Mouse (Mus musculus): ENCODE measurements around the gene Mrpl52. TPM values are rescaled to one million over a fixed set of nuclear protein-coding genes. Genes with fewer than 3 reads are reported as not detected.

Mrpl52 gene
- polyA plus RNA-seq, 1 experiment from 2014 or later = 275 TPM

DNA sequence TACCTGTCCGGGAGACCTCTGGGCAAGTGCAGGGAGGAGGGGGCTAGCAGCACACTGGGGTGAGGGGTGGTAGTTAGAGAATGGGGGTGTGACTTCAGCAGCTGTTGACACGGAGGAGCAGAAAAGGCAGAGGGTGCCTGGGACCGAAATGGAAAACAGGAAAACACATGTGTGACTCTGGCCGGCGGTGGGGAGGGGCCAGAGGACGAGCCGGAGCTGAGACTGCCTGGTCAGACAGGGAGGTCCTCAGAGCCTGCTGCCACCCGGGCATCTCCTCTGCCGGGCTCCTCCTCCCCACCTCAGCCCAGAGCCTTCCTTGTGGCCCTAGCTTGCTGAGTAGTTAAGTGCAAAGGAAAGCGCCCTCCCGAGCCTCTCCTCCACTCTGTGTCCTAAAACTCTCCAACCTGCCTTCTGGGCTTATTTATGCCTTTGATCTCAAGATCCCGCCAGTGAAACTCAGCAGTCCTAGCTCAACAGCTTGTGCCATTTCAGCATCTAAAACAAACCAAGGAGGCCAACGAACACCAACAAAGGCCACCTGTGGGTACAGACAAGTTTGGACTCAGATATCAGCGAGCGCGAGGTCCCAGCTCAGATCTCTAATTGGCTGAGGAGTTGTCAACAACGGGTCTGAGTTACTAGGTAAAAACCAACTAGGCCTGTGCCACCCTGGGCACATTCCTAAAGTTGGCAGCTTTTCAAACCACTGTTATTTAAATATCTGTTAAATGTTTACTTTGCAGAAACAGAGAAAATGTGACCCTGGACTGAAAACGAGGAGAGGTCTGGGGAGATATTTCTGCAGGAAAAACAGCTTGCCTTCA is 12.6 kb upstream of the Mrpl52 start:
- no peaks in the 10 kb centered on the region for H3K9me3 ChIP-seq
- no peaks in the 10 kb centered on the region for H3K36me3 ChIP-seq
- no peak for ATAC-seq (ENCODE audit: low read depth)
- peaks cover 40% of the 10 kb centered on the region for H3K27me3 ChIP-seq
- peaks cover 23% of the 10 kb centered on the region for H3K4me1 ChIP-seq (replicated peaks)
- no peak overlapping the region; the same call in 1 of the 2 replicates for H3K9ac ChIP-seq
- H3K4me2 ChIP-seq = peak overlapping the region; percentile 31
- peak overlapping the region; percentile 33; the same call in 1 of the 2 replicates for H3K27ac ChIP-seq (replicated peaks)
- 0 out of 2 replicates have a peak overlapping the region, but pooled peaks have one; percentile 5 for H3K4me3 ChIP-seq
- 11% methylated on average over 18 of the region's 18 CpGs for WGBS

DNA sequence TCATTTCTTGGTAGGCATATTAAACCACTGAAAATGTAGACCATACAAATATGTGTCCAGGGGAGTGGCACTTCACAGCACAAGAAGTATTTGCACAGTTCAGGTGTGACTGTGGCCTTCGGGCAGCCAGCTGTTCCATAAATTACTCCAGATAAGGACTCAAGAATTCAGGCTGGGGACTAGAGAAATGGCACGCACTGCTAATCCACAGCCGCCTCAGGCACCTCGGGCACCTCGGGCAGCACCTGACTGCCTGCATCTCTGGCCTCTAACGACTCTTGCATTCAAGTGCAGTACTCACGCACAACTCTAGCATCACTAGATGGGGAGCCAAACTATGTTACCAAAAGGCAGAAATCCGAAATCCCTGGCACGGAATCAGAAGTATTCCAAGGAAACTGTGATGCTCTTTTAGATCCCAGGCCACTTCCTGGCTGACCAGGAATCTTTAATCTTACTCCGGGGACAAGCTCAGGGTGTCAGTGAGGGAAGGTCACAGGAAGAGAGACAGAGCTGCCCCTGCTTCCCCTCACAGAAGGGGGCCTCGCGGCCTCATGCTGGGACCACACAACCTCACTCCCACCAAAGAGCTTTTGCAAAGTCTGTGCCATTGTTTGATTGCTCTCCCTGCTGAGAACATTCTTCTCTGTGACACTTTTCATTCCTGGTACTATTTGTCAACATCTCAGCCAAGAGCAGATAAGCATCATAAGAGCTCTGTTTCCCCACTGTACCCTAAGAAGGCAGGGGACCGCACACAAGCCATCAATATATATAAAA is 11.3 kb upstream of the Mrpl52 start:
- Histone ChIP-seq H3K36me3 (no peaks in the 10 kb centered on the region), H3K27me3 (peaks cover 40% of the 10 kb centered on the region), H3K4me1 (replicated peaks) (peaks cover 16% of the 10 kb centered on the region), H3K9me3 (no peaks in the 10 kb centered on the region), H3K27ac (replicated peaks) (no peak overlapping the region), H3K4me3 (no peak overlapping the region), H3K9ac (no peak overlapping the region), H3K4me2 (no peak overlapping the region)
- 9% methylated on average over 13 of the region's 13 CpGs for WGBS
- no peak for ATAC-seq (ENCODE audit: low read depth)

GRCm38 (mm10) chr14:54416229-54416775 is 10.4 kb upstream of the Mrpl52 start:
- Histone ChIP-seq H3K9ac (no peak overlapping the region), H3K9me3 (no peaks in the 10 kb centered on the region), H3K36me3 (no peaks in the 10 kb centered on the region), H3K4me3 (no peak overlapping the region), H3K4me1 (replicated peaks) (peaks cover 16% of the 10 kb centered on the region), H3K27me3 (peaks cover 40% of the 10 kb centered on the region), H3K27ac (replicated peaks) (no peak overlapping the region), H3K4me2 (no peak overlapping the region)
- WGBS = 23% methylated on average over 5 of the region's 5 CpGs
- no peak for ATAC-seq (ENCODE audit: low read depth)

DNA sequence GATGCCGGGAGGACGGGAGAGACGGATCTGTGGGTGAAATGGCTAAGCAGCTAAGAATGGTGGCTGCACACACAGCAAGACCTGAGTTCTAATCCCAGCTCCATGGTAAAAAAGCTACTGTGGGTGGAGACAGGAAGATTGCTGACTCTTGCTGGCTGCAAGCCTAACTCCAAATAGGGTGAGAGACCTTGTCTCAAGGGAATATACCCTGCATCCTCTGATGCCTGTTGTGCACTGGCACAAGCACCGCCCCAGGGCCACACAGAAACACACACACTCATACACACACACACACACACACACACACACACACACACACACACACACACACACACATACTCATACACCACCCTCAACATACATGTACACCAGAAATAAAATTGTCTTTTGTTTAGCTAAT is 9.9 kb upstream of the Mrpl52 start:
- Histone ChIP-seq H3K27ac (replicated peaks) (no peak overlapping the region), H3K27me3 (peaks cover 40% of the 10 kb centered on the region), H3K9ac (no peak overlapping the region), H3K4me3 (no peak overlapping the region), H3K9me3 (no peaks in the 10 kb centered on the region), H3K4me1 (replicated peaks) (peaks cover 16% of the 10 kb centered on the region), H3K4me2 (no peak overlapping the region), H3K36me3 (no peaks in the 10 kb centered on the region)
- no peak for ATAC-seq (ENCODE audit: low read depth)
- 64% methylated on average over 4 of the region's 4 CpGs for WGBS

DNA sequence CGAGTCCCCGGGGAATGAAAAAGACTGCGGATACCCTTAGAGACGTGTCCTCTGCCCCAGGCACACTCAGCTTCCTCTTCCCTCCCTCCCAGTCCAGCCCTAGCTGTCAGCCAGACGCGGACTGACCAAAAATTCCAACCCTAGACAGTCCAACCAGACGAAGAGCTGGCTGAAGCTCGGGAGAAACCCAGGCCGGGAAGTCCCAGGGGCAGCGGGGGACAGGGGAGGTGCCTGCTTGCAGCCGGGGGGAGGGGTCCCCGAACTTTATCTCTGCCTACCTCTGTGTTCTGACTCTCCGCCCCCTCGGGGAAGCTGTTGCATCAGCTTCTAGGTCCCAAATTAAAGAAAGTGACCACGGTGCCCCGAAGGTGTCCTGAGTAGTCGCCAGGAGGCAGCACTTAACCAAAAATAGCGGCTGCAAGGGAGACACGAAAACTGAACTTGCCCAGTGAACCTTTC is 9.1 kb upstream of the Mrpl52 start, which contains the start of gene Slc7a7:
Gene Slc7a7, minus strand, starts transcription at position 158 of the 459 bp plus-strand sequence.
- Histone ChIP-seq H3K4me1 (replicated peaks) (peaks cover 16% of the 10 kb centered on the region), H3K27ac (replicated peaks) (no peak within 1 kb of the TSS), H3K4me2 (peak within 1 kb of the TSS; percentile 21), H3K9ac (no peak within 1 kb of the TSS), H3K4me3 (no peak within 1 kb of the TSS), H3K27me3 (peaks cover 40% of the 10 kb centered on the region), H3K9me3 (no peaks in the 10 kb centered on the region), H3K36me3 (no peaks in the 10 kb centered on the region)
- 7% methylated on average over 19 of the region's 19 CpGs for WGBS
- no peak for ATAC-seq (ENCODE audit: low read depth)

DNA sequence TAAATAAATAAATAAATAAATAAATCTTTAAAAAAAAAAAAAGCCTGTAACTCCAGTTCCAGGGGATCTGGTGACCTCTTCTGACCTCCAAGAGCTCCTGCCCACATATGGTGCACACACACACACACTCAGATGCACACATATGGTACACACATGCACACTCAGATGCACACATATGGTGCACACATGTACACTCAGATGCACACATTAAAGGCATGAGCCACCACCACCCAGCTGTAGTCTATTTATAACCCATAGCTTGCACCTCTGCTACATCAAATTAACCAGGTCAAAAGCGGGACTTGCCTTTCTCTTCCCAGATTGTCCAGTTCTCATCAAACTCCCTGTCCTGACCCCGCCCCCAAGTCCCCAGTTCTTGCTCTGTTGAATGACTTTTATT is 5.7 kb upstream of the Mrpl52 start:
- H3K27ac ChIP-seq (replicated peaks) = no peak overlapping the region
- H3K36me3 ChIP-seq = no peaks in the 10 kb centered on the region
- 92% methylated on average over 2 of the region's 2 CpGs for WGBS
- no peak overlapping the region for H3K9ac ChIP-seq
- no peak overlapping the region for H3K4me2 ChIP-seq
- H3K9me3 ChIP-seq = no peaks in the 10 kb centered on the region
- H3K27me3 ChIP-seq = peaks cover 18% of the 10 kb centered on the region
- ATAC-seq (ENCODE audit: low read depth) = no peak
- H3K4me3 ChIP-seq = no peak overlapping the region
- peaks cover 12% of the 10 kb centered on the region for H3K4me1 ChIP-seq (replicated peaks)

DNA sequence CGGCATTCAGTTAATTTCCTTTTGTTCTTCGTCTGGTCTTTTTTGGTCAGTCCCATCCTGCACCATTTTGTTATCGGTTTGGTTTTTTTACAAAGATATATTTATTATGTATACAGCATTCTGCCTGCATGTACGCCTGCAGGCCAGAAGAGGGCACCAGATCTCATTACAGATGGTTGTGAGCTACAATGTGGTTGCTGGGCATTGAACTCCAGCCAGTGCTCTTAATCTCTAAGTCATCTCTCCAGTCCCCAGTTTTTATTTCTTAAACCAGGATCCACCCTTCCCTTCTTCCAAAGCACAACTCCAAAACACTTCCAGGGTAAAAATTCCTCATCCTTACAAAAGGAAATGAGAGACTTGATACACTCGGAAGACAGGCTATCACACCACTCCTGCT is 3.3 kb upstream of the Mrpl52 start:
- Histone ChIP-seq H3K4me1 (replicated peaks) (peaks cover 22% of the 10 kb centered on the region), H3K4me3 (no peak overlapping the region), H3K9ac (no peak overlapping the region), H3K4me2 (no peak overlapping the region), H3K9me3 (no peaks in the 10 kb centered on the region), H3K27me3 (no peaks in the 10 kb centered on the region; the same call in 1 of the 2 replicates), H3K27ac (replicated peaks) (no peak overlapping the region), H3K36me3 (no peaks in the 10 kb centered on the region)
- ATAC-seq (ENCODE audit: low read depth) = no peak
- 64% methylated on average over 5 of the region's 5 CpGs for WGBS

- H3K4me3 ChIP-seq = no peak overlapping the region
- H3K4me2 ChIP-seq = no peak overlapping the region
- peaks cover 6% of the 10 kb centered on the region; the same call in 1 of the 2 replicates for H3K36me3 ChIP-seq
- no peaks in the 10 kb centered on the region for H3K9me3 ChIP-seq
- H3K27me3 ChIP-seq = no peaks in the 10 kb centered on the region
- H3K9ac ChIP-seq = no peak overlapping the region
- H3K4me1 ChIP-seq (replicated peaks) = peaks cover 33% of the 10 kb centered on the region
- WGBS = 89% methylated on average over 1 of the region's 1 CpGs
- no peak overlapping the region for H3K27ac ChIP-seq (replicated peaks)
- ATAC-seq (ENCODE audit: low read depth) = no peak
Measured at GRCm38 (mm10) chr14:54424634-54425033, 2.1 kb upstream of the Mrpl52 start.

DNA sequence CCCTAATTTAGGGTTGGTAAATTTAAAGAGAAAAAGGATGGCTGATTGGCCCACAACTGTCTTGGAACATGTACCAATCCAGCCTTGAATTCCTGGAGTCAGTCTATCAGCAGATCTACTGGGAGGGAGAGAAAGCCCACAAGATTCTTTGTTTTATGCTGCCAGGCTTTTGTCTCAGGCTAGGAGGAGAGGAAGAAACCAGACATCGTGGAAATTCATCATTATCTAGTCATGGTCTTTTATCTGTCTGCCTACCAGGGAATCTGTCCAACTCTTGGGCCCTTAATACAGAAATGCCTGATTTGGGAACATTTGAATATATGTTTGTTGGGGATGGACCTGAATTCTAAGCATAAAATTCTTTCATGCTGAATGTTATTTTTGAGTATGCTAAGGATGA is 1.2 kb upstream of the Mrpl52 start:
- Histone ChIP-seq H3K4me2 (peak overlapping the region; percentile 68), H3K27me3 (no peaks in the 10 kb centered on the region), H3K9ac (no peak overlapping the region), H3K4me1 (replicated peaks) (peaks cover 42% of the 10 kb centered on the region), H3K27ac (replicated peaks) (no peak overlapping the region), H3K9me3 (no peaks in the 10 kb centered on the region), H3K36me3 (peaks cover 11% of the 10 kb centered on the region; the same call in 1 of the 2 replicates), H3K4me3 (peak overlapping the region; percentile 58; the same call in 1 of the 2 replicates)
- 81% methylated on average over 1 of the region's 1 CpGs for WGBS
- ATAC-seq (ENCODE audit: low read depth) = no peak

- Histone ChIP-seq H3K27me3 (peaks cover 3% of the 10 kb centered on the region), H3K9me3 (no peaks in the 10 kb centered on the region), H3K36me3 (peaks cover 11% of the 10 kb centered on the region; the same call in 1 of the 2 replicates), H3K4me1 (replicated peaks) (peaks cover 48% of the 10 kb centered on the region), H3K4me3 (peak overlapping the region; percentile 58), H3K27ac (replicated peaks) (peak overlapping the region; percentile 93), H3K4me2 (peak overlapping the region; percentile 68), H3K9ac (peak overlapping the region; percentile 79)
- ATAC-seq (ENCODE audit: low read depth) = peak; percentile 38
- WGBS = 35% methylated on average over 14 of the region's 14 CpGs
Measured at GRCm38 (mm10) chr14:54426003-54426688, 563 bp upstream of the Mrpl52 start.

GRCm38 (mm10) chr14:54427696-54428095 is 987 bp downstream of the Mrpl52 start:
- Histone ChIP-seq H3K4me3 (peak overlapping the region; percentile 58), H3K27ac (replicated peaks) (no peak overlapping the region), H3K4me1 (replicated peaks) (peaks cover 62% of the 10 kb centered on the region), H3K36me3 (peaks cover 11% of the 10 kb centered on the region; the same call in 1 of the 2 replicates), H3K9ac (no peak overlapping the region), H3K9me3 (no peaks in the 10 kb centered on the region), H3K27me3 (peaks cover 15% of the 10 kb centered on the region), H3K4me2 (peak overlapping the region; percentile 68)
- WGBS = 94% methylated on average over 7 of the region's 7 CpGs
- ATAC-seq (ENCODE audit: low read depth) = no peak

All from neural tube, embryonic 13.5 days (tissue).